Mouse (Mus musculus) layer of hippocampus, adult 8-10 months (tissue): ENCODE results near the gene Otx1. TPM values are rescaled to one million over a fixed set of nuclear protein-coding genes. Genes with fewer than 3 reads are reported as not detected.

Experiments used
- DNase-seq, 2 experiments: peaks; one replicate each; pipeline ENCODE4 v3.0.0; 2022; ENCODE audit warnings: low spot score in 2 of 2
- total RNA-seq, 4 experiments: library from RNA; stranded (reverse); gene quantifications; 2 replicates each; pipeline ENCODE4 v1.2.4; 2022

Gene Otx1
- total RNA-seq, 4 experiments from 2014 or later = 2.7 to 5.5 (median 3.5) TPM

DNA sequence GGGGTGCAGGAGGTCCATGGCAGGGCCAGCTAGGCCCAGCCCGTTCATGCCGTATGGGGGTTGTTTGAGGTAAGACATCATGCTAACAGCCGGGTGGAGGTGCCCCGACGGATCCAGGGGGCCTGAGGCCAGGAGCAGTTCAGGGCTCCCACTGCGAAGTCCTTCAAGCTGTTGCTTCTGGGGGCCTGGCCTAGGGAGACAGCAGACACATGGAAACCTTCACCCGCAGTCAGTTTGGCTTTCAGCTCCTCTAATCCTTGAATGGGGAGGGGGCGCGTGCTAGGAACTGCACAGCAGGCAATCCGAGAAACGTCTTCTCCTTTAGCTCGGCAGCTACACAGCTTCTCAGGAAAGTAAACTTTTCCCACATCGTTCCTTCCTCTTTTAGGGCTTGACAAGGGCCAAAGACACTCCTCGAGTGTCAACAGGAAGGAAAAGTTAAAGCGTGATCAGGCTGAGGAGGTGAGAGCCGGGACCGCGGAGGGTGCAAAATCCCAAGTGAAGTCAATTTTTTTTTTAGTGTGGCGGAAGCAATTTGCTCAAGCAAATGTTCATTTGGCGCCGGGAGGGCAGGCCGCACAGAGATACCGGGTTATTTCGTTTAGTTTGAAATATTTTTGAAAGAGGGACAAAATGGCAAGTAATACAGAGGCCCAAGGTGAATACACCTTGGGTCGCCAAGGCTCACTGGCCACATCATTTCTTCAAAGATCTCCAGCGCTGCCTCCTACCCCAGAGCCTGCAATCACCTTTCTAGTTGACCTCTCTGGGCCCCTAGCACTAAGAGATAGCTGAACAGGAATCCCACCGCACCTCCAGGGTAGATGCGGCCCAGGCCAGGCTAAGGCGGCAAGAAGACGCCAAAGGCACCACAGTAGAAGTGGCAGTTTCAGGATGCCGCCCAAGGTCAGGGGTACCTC lies 3.0 kb downstream of the Otx1 start:
- DNase-seq = no peak

DNA sequence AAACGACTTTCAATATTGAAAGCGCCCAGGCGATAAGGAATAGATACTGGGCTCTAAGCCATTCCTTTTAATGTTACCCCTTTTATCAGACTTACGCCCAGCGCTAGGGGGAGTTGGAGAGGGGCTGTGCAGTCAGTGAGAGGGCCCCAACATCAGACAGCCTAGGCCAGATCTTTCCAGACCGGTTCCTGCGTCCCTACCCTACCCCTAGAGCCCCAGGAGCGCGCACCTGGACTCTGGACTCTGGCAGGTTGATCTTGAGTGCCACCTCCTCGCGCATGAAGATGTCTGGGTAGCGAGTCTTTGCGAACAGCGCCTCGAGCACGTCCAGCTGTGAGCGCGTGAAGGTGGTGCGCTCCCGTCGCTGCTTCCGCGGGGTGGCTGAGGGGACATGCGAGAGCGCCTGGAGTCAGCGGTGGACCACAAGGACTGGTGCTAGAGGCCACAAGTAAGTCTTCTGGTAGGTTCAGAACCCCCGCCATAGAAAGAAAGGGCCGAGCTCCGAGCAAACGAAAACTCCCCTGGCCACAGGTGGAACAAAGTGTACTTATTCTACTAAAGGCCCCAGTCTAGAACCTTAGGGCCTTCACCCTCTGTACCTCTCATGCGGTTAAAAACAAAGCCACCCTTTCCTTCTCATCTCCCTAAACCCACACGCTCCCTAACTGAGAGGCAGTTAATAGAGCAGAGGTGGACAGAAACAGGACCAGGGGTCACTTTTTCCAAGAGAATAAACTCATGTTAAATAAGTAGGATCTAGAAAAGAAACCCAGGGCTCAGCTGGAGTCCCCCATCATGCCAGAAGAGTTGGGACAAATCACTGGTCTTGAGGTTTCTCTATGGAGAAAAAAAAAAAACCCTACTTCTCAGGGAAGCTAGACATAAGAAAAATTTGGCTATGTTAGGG lies 4.3 kb downstream of the Otx1 start:
- no peak for DNase-seq

DNA sequence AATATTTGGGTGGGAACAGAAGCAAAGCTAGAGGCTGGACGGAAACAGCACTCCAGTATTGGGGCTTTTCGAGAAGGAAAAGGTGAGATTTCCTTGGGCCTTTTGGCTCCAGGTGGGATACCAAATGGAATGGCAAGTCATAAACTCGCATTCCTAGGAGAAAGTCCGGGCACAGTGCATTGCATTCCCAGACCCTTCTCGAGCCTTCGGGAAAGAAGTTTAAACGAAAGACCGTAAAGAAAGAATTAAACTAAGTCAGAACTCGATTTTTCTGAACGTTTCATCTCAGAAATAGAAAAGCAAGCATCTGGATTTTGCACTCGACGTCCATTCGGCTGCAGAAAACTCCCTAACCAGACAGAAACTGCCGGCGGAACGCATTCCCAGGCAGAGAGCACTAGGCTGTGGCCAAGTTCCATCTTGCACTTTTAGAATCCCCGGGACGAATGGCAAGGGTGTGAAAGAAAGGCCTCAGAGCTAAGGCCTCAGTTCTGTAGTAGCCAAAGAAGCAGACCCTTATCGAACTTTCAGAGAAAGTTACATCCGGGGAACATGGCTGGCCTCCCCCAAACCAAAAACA lies 5.0 kb downstream of the Otx1 start:
- no peak for DNase-seq

DNA sequence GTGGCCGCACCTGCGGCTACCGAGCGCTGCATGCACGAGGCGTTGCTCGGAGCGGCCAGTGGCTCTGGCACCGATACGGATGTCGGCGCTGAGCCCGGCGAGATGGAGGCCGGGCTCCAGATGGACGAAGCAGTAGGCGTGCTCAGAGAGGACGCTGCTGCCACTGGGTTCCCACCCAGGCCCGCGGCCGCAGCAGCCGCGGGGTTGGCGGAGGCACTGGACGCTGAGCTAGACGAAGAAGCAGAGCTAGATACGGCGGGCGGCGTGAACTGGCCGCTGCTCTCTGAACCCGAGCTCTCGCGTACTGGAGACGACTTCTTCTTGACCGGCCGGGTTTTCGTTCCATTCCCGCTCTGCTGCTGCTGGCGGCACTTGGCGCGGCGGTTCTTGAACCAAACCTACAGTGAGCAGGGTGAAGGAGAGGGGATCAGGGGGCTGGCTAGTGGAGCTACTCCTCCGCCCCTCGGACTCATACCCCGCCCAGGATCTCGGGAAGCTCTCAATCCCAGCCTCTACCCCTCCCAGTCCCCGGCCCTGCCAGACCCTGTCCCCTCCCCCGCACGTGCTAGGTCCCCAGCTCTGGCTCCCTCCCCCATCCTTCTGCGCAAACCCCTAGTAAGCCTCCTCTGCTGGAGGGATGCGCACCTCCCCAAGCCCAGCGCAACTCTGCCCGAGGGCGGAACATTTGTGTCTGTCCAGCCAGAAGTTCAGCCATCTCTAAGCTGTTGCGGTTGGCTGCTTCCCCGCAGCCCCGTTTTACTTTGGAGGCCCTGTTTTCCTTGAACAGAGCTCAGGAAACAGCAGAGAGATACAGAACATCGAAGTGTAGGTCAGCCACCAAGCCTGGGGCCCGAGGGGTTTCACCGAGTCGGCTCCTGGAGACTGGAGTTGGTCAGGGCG lies 5.8 kb downstream of the Otx1 start:
- DNase-seq = no peak

DNA sequence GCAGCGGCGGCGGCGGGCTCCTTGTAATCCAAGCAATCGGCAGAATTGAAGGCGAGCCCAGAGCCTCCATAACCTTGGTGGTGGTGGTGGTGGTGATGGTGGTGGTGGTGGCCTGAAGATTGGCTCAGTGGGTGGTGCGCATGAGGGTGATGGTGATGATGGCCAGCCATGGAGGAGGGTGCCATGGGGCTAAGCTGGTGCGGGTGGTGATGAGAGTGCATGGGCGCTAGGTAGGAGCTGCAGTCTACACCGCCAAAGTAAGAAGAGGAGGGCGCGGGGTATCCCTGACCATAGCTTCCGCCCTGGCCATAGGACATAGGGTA lies 6.4 kb downstream of the Otx1 start:
- no peak for DNase-seq

DNA sequence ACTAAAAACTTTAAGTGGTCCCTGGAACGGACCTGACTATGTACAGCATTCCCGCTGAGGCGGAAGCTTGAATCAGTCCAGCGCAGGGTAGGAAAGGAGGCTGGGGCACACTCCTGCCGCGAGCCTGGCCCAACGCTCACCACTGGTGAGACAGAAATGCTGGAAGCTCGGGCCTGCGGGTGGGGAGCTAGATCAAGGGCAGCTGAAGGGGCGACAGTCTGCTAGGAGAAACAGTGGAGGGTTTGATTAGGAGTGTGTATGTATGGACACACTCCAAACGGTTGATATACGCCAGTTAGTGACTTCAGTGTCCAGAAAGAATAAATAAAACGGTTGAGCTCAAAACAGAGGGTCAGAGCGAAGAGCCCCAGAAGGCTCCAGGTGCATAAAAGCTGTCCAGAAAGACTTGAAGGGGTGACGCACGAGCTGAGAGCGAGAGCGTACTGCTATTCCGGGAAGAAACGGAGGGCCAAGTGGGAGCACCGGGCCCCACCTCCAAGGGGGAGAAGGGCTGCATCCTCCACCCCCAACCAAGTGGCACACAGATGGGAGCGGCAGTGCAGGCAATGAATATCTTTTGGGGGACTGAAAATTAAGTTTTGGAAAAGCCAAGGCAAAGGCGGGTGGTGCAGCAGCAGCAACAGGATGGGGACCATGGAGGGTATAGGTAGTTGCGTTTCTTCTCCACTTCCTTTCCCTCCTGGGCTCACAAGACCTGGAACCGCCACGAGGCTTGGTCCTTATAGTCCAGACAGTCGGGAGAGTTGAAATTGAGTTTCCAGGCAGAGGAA lies 7.0 kb downstream of the Otx1 start:
- DNase-seq = no peak

DNA sequence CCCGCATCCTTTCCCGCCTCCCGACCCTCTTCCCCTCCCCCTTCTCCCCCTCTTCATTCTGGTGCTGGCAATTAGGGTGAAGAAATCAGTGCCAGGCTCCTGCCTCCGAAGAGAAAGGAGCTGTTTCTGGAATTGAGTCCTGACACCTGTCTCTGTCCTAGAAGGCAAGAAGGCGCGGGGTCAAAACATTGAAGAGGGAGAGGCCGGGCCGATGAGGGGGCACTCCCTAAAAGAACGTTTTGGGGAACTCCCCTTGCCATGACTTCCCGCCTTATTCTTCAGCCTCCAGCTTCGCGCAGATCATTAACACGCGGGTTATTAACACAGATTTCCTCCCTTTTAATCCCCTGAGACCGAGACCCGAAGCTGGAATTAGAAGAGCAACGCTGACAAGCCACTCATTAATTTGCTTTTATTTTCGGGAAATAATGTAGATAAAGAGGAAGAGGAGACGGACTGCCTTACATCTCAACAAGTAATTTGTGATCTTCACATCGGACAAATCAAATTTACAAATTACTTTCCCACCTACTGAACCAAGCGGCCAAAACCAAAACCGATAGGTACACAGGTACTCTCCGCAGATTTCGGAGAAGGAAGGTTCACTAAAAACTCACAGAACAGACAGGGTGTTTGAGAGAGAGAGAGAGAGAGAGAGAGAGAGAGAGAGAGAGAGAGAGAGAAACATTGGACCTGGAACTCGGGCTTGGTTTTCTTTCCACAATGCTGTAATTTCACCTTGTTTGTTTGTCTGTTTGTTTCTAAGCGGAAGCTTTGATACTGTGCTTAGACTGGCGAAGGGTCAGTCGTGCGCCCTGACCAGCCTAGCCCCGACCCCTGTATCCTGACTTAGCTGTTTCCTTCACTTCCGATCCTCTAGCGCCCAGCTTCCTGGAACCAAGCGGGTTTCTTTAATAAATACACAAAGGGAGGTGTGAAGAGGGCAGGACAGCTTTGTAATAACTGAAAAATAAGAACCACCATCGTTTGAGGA lies 8.0 kb downstream of the Otx1 start:
- DNase-seq = no peak

DNA sequence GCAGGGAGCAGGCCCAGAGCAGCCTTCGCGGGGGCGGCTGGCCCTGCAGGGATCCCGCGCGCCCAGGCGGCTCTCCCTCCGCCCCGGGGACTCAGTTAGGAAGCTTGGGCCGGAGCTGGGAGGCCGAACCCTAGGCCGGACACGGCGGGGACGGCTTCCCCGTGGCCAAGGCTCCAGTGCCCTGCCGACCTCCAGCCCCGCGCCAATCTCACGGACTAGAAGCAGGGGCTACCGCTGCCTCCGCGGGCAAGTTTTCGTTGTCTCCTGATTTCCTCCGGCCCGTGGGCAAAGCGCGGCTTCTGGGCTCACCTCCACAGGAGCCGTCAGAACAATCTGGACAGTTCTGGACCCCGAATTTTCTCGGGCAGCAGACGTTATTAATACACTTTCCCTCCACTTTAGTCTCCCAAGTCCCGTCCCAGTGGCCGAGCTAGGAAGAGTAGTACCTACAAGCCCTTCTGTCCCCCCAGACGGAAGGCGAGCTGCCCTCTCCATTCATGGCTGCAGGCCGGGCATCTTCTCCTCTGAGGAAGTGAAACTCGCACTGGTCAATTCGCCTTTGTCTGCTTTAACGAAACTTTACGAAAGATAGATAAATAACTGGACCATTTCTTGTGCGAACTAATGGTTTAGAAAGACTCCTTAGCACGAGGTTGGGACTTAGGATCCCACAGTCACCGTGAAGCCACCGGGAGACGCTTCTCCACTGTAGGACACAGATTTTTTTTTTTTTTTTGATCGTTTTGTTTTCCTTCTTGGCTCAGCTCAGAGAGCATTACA lies 8.9 kb downstream of the Otx1 start:
- DNase-seq = no peak

DNA sequence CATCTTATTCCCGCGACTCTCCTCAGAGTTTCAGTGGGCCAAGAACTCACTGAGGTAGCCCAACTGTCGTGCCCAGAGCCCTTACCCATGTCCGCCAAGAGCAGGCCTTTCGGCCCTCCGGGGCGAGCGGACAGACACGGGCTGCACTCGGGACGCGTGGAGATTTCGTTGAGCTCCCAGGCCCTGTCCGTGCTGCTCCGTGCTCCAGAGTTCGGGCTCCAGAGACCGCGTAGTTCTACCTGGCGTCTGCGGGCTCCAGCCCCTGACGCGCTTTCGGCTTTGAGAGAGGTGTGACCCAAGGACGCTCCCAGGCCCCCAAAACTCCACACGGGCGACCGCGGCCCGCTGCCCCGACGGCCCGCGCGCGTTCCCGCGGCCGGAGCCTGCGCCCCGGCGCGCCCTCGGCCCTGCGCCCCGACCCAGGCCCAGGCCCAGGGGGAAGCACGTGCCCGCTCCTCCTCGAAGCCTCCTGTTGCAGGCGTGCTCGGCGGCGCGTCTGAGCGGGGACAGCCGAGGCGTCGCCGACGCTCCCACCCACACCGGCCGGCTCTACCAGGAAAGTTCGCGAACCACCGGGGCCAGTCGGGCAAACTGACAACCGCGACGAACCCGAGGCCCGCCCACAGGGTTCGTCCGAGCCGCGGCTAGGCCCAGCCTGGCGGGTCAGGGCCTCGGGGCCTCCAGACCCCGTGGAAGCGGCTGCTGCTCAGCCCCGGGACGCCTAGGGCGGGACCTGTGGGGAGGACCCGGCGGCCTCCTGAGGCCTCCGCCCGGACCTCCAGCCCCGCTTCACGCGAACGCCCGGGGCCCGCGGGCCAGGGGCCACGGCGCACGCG lies 9.7 kb downstream of the Otx1 start:
- no peak for DNase-seq

DNA sequence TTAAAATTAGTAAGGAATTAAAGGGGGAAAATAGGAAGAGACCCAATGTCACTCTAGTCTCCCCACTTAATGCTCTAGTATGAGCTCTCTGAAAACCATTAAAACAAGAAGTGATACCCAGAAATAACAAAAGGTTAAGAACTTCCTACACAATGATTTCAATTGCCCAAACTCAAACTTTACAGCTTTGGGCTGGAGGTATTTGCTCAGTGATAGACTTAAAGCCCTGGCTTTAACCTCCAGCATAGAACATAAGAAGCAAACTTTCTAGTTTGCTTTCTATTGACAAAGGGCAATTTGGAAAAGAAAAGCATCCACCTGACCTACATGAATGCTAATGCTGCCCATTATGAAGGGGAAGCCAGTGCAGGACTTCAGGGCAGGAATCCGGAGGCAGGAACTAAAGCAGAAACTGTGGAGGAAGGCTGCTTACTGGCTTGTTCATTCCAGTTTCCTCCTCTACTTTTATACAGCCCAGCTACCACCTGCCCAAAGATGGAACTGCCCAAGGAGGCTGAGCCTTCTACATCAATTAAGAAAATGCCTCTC lies 14.2 kb downstream of the Otx1 start:
- no peak for DNase-seq

DNA sequence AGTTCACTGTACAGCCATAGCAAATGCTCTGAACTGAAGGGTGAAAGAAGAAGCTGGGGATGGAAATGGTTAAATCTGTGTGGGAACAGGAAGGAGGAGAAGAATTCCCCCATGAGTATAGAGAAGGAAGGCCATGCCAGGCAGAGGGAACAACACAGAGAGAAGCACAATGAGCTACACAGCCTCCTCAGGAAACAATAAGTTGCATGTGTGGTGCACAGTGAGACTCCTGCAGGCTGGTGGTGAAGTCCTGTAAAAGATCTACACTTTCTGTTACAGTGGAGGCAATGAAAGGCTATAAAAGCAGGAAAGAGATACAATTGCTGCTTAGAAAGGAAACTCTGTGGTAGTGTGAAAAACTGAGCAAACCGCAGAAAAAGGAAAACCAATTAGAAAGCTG lies 17.6 kb downstream of the Otx1 start:
- no peak for DNase-seq

DNA sequence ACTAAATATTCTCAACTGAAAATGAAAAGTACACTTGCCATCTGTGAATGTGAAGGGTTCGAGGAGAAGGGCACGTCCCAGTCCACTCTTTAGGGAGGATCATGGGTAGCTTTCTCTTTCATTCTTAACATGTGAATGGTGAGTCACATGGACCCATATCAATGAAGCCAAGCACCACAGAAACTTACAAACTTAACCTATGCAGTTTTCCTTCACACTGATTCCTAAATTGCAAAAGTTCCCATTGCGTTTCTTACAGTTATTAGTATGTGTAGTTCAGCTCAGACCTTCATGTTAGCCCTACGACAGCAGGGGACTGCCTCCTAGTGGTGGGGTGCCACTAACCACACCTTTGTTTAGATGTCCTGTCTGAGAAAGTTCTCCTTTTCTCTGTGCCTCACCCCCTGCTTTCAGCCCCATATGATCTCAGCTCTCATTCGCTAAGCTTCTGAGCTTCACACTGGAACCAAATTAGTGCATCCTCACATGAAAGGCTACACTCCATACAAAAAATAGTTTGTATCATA lies 28.6 kb downstream of the Otx1 start:
- no peak for DNase-seq

DNA sequence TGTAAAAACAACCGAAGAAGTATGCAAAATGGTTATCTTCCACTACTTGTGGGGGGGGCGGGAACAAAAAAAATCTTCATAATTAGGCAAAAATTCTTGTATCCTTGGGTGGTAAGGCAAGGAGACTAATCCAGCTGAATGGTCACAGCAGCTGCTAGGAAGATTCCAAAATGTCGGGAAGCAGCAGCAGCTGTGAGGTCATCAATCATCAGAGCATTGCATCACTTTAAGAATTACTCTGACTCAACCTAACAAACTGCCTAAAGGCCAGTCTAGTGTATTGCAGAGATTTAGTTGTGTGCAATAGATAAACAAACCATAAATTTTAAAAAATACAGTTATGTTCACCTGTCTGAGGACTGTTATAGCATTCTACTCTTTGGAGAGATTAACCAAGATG lies 29.1 kb downstream of the Otx1 start:
- DNase-seq = no peak

DNA sequence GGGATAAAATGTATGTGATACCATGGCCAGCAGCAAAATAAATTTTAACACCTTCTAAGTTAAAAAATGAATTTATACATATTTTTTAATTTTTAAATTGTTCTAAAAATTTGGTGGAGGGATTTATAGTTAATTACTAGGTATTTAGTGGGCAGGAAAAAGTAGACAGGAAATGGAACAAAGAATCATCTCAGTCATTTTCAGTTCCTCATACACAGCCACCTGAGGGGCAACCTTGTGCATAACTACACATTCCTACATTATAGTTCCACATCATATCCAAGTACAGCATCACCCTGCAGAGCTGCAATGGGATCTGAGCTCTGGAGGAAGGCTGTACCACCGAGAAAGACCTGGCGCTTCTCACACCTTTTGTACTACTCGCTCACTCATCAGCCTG lies 33.8 kb downstream of the Otx1 start:
- DNase-seq = no peak

DNA sequence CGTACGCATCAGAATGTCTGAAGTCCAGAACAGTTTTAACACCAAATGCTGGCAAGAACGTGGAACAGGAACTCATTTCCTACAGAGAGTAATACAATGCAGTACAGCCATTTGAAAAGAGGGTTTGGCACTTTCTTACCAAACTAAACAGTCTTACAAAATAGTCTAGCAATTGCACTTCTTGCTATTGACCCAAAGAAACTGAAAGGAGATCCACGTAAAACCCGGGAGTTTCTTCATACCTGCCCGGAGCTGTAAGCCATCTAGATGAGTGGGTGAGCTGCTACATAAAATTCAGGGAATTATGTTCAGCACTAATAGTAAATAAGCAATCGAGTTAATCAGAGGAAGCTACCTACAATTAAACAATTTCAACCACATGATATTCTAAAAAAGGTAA lies 47.5 kb downstream of the Otx1 start:
- no peak for DNase-seq

DNA sequence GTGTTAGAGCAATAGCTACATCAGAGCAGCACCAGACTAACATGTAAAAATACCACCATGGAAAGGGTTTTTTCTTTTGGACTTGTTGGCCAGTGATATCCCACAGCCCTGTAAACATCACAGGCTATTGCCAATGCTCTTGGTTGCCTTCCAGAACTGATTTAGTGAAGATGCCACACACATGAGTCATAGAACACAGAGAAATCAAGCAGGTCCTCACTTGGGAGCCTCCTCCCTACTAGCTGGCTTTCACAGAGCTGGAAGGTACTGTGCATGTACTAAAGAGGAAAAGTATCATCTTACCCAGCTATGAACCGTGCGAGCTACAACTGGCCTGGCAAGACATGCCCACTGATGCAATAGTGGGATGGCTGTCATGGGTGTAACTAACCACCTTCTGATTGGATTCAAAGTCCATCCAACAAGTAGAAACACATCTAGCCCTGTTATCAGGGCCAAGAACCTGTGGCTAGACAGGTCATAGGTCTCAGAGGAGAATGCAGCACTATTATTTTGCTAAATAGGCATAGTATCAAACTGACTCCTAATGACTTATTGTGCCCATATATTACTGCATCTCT lies 51.0 kb downstream of the Otx1 start:
- DNase-seq = no peak
